Mouse (Mus musculus) cerebellum, adult 8-10 months (tissue): Measurements from ENCODE around the gene Smg7.

Source experiments
- DNase-seq: peaks from one replicate; pipeline ENCODE4 v3.0.0; 2022

Smg7 gene

DNA sequence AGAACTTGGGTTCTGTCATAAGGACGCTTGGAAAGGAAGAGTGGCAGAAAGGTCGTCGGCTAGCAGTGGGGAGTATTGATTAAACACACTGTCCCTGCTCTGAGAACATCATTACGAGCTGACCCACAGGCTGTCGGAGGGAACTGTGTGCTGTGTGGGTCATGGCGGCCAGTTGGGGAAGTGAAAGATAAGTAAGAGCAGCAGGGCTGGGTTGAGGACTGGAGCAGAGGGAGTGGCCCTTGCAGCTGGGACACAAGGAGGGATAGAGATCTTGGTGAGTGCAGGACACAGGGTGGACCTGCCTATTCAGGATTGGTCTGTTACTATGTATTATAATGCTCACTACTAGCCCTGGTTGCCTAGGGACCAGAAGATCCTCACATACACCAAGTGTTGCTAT is 97.5 kb downstream of the Smg7 start:
- no peak for DNase-seq

- DNase-seq = no peak
Measured at GRCm38 (mm10) chr1:152800633-152801176, 101.7 kb downstream of the Smg7 start.

DNA sequence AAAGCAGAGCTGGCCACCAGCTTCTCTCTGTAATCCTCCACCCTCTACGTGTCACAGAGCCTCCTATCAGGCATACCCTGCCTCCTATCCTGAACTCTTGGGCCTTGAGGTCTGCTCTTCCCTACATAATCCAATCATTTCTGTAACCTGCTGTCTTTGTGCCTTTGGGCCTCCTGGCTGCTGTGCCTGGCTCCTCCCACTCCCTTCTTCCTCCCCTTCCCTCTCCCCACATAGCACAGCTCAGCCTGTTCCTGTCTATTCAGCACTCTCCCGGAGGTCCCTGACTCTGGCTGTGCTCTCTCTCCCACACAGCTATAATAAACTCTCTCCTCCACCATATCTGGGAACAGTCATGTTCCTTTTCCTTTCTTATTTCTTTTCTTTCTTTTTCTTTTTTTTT is 102.5 kb downstream of the Smg7 start, which contains the start of gene Ncf2:
Gene Ncf2 (plus strand): TSS at position 298 of the 400 bp plus-strand sequence.
- no peak for DNase-seq

DNA sequence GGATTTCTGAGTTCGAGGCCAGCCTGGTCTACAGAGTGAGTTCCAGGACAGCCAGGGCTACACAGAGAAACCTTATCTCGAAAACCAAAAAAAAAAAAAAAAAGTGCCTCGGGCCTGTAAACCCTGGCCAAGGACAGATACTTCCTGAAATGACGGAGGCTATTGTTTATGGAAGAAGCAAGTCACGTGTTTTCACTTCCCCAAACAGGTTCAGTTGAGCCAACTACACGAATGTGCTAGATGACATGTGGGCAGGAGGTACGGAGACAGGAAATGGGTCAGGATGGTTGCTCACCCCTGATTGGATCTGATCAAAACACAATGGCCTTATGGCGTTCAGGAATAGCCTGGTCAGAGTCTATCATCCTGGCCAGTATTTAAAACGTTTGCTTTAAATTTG is 104.3 kb downstream of the Smg7 start:
- no peak for DNase-seq

DNA sequence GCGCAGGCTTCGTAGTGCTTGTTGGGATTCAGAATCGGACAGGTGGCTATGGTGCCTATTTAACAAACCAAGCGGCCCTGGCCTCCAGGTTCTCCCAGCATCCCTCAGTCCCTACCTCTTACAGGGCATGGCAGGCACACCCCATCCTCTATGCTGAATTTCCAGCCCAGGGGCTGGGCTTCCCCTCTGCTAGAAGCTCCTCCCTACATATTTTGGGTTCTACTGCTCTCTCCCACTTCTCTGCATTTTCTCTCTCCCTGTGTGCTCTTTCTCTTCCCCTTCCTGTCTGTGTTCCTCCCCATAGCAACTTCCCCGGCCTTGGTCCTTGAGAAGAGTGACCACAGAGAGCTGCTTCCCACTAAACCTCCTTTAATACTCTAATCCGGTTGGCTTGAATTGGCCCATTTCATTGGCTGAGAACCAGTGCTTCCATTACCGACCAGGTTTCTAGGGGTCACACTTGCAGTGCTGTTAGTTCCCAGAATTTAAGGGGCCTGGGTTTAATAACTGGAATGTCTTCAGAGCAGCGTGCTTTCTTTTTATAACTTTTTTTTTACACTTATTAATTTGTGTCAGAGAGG is 105.7 kb downstream of the Smg7 start:
- DNase-seq = no peak

- no peak for DNase-seq
Measured at GRCm38 (mm10) chr1:152795688-152796255, 106.7 kb downstream of the Smg7 start.

DNA sequence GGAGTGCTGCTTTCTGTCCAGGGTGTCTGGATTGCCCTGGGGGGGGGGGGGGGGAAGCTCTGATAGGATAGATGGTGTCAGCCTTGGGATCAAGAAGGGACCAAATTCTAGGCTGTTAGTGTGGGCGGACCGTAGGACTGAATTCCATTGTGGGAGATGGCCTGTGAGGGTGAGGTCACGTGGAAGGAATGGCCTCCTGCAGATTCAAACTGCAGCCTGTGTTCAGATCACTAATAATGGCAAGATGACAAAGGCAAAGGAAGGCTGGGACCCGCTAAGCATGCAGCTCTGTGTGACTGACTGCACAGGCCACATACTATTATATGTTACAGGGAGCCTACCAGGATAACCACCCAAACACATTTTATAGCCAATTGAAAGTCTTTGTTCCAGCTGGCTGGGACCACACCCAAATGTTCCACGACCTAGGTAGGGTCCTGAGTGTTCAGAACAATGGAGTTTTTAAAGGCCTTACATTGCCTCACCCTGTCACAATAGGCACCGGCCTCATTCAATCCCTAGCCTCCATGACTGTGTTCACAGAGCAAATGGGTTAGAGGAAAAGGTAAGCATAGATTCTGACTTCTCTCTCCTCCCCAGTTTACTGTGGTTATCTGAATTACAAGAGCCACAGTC is 108.8 kb downstream of the Smg7 start:
- no peak for DNase-seq

- no peak for DNase-seq
Measured at GRCm38 (mm10) chr1:152792736-152793494, 109.5 kb downstream of the Smg7 start.

DNA sequence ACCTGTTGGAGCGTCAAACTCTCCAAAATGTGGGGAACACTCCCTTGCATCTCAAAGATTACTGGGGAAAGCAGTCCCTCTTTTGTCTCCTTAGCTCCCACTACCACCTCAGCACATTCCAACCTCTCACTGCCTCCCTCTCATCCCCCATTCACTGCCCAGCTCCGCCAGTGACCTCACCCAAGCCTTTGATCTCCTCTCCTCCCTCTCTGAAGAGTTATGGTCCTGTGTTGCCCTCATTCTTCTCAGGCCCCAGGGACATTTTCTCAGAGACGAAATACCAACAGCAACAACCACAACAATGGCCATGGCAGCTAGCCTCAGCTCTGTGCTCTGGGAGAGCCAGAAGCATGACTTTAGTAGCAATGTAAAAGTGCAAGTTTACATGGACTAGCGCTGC is 111.2 kb downstream of the Smg7 start:
- DNase-seq = no peak

- DNase-seq = no peak
Measured at GRCm38 (mm10) chr1:152790821-152791220, 111.6 kb downstream of the Smg7 start.

- DNase-seq = no peak
Measured at GRCm38 (mm10) chr1:152790254-152790653, 112.2 kb downstream of the Smg7 start.

DNA sequence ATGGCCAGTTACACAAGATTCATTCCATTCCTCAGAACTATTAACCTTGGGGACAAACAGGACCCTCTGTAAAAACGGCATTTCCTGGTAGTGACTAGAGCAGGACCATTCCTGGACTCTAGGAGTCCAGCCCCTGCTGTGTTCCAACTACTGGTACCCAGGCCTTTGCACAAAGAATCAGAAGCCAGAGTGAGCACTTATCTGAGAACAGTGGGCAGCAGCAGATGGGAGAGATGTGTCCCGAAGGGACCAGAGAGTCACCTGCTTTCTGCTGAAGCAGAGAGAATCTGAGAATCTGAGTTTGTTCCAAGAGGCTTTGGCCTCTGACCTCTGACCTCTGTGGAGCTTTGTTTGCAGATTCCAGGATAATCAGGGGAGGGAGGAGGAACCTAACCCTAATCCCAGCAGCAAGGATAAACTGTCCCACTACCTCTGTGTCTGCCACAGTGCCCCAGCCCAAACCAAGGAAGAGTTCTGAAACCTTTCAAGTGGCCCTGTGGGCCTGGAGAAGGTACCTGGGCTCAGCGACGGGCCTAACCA is 114.3 kb downstream of the Smg7 start:
- no peak for DNase-seq
